Mouse (Mus musculus): ENCODE results near the gene Fam3c. TPM values are rescaled to one million over a fixed set of nuclear protein-coding genes. Genes with fewer than 3 reads are reported as not detected.

Fam3c gene
- 10 to 100 TPM; 59.5 to 85.8 TPM for total RNA-seq (2023)

GRCm38 (mm10) chr6:22356086-22356507 lies at the start of gene Fam3c:
Gene Fam3c, minus strand, starts transcription at chr6:22356243.

DNA sequence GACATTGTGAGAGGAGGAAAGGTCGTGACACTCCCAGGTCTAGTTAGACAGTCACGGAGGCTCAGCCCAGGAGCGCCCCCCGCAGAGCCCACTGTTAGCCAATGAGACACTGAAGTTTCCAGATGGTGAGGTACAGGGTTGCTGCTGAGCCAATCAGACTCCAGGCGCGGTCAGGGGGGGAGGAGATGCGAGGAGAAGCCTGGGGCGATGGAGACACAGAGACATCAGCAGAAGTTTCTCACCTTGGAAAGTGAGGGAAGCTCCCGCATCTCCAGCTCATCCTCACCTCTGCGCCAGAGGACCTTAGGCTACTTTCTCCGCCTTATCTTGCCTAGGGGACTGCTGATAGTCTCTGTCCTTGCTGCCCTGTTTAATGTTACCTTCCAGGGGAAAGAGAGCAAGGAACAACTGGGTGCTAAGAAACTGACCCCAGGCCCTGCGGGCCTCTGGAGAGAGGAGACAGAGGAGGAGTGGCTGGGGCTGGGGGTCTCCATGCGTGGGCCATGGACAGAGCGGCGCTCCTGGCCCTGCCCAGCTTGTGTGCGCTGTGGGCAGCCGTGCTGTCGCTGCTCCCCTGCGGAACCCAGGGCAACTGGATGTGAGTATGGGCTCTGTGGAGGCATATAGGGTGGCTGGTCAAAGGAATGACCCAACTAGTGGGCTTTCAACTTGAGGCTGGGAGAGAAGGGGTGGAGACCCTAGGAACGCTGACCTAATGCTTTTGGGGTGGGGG lies 67.9 kb downstream of the Fam3c start, which contains the start of gene Wnt16:
TSS of gene Wnt16 (plus strand) at position 224 of the 733 bp plus-strand sequence.

Other genes starting within 250 kb of the Fam3c start
- gene Wnt16, start 68.0 kb downstream of the Fam3c start, total RNA-seq (2023) = not detected

All from B cell, adult 67 days (primary cell).